Mouse (Mus musculus) brain, embryonic 14.5 days (tissue): ENCODE results near the gene Clcn5.

Source experiments
- CTCF ChIP-seq: fragments of 200-500 bp; IDR thresholded peaks from 2 replicates; pipeline ENCODE4 v1.5.1; 2012; ENCODE audit warnings: inconsistent platforms, mild to moderate bottlenecking, moderate library complexity, borderline replicate concordance; ENCODE audit not compliant: insufficient read depth, insufficient read length; ENCODE audit errors: extremely low read depth
- POLR2A ChIP-seq: fragments of 200-500 bp; IDR thresholded peaks from 2 replicates; pipeline ENCODE4 v1.6.1; 2012; ENCODE audit warnings: mild to moderate bottlenecking, inconsistent platforms, borderline replicate concordance; ENCODE audit not compliant: poor library complexity, insufficient read depth, insufficient read length, severe bottlenecking; ENCODE audit errors: extremely low read depth

- TF ChIP-seq CTCF (no peak), POLR2A (no peak)
Observed at GRCm38 (mm10) chrX:7170156-7170555, 149.0 kb downstream of the Clcn5 start.
